Mouse (Mus musculus): Measurements from ENCODE around the gene Gm11444. TPM values are rescaled to one million over a fixed set of nuclear protein-coding genes. Genes with fewer than 3 reads are reported as not detected.

Gm11444 gene
- polyA plus RNA-seq, 2 experiments from 2014 or later, result 0.59 TPM; not detected in 1

GRCm38 (mm10) chr11:85835001-85835752, 15.0 kb downstream of the Gm11444 start:
- no peak for ATAC-seq

DNA sequence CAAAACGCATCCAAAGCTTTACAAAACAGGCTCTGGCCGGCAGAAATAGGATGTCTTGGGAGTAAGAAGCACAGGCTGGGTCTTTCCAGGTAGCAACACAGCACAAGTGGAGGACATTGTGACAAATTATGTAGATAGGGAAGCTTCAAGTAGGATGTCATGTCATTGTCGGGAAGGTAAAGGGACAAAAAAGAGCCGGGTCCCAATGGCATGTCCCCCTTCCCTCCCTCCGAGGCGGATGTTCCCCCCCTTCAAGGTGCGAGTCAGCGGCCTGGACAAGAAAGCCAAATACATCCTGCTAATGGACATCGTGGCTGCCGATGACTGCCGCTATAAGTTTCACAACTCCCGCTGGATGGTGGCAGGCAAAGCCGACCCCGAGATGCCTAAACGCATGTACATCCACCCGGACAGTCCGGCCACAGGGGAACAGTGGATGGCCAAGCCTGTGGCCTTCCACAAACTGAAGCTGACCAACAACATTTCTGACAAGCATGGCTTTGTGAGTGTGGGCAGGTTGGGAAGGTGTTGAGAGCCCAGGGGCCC, 15.7 kb downstream of the Gm11444 start:
- no peak for ATAC-seq

- ATAC-seq, result no peak
These were observed 16.3 kb downstream of the Gm11444 start for GRCm38 (mm10) chr11:85833761-85834385.

DNA sequence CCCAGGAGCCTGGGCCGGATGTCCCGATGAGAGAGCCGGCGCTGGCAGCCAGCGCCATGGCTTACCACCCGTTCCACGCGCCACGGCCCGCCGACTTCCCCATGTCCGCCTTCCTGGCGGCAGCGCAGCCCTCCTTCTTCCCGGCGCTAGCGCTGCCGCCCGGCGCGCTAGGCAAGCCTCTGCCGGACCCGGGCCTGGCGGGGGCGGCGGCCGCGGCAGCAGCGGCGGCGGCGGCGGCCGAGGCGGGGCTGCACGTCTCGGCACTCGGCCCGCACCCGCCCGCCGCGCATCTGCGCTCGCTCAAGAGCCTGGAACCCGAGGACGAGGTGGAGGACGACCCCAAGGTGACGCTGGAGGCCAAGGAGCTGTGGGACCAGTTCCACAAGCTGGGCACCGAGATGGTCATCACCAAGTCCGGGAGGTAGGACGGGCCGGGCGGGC, 17.0 kb downstream of the Gm11444 start:
- ATAC-seq, result no peak

DNA sequence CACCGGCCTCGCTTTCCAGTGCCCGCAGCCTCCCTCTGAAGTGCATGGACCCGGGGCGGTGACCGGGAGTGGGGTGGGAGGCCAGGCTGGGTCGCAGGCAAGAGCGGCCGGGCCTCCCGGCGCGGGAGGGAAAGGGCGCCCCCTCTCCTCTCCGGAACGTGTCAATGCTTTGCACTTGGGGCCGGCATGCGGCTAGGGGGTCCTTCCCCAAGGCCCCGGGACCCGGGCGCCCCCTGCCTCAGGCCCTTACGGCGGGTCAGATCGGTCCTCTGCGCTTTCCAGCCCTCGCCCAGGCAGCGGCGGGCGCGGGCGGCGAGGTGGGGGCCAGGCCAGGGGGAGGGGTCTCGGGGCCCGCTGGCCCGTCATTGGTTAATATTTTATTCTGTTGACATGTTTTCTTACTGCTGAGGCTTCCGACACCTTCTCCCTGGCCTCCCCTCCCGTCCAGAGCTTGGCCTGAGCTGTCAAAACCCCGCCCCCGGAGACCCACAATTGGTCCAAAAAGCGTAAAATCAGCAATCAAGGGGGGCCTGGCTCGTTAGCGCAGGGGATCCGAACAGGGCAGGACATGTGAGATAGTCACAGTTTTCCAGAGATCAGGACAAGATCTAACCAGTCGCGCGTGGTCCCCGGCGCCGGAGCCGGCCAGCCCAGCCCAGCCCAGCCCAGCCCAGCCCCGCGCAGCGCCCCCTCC, 17.8 kb downstream of the Gm11444 start, which contains the start of gene Tbx2:
Tbx2 (plus strand) TSS at position 321 of the 694 bp plus-strand sequence.
- ATAC-seq, result no peak

DNA sequence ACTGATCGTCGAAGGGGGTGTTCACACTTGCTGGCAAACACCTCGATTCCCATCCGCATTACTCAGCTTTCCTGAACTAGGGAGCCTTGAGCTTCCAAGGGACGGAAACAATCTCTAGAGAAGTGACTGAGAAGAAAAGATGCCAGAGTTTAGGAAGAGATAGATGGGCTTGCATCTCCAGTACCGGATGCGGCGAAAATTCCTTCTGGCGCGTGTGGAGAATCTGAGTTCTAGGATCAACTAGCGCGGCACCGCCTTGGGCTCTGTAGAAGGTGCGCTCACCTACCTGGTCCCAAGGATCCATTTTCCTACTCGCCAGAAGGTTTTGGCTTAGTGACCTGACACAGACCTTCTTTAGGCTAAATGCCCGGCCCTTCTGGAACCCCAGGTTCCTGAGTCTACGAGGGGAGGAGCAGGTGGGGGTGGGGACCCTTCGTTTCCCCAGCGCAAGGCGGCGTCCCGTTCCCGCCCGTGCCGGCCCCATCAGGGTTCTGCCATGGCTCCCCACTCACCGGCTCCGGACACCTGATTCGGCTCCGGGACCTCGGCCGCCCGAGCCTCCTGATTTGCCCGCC, 18.4 kb downstream of the Gm11444 start:
- ATAC-seq, result no peak

DNA sequence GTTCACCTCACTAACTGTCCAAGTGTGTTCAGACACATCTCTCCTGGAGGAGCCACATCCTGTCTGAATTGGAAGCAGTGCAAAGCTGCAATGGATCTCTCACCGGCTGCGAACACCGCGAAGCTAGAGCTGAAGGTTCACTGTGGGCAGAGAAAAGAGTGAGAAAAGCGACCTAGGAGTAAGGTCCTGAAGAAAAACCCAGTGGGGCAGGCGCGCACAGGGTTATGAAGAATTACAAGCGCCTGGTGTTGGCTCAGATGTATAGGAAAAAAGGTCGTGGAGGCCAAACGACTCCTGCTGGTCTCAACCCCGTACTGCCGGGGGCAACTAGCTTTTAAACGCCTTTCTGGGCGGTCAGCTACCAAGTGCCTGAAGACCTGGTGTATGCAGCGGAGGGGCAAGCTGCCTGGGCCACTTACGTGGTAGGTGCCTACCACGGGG, 19.2 kb downstream of the Gm11444 start:
- no peak for ATAC-seq

- no peak for ATAC-seq
These were observed 20.4 kb downstream of the Gm11444 start for GRCm38 (mm10) chr11:85829520-85830440.

DNA sequence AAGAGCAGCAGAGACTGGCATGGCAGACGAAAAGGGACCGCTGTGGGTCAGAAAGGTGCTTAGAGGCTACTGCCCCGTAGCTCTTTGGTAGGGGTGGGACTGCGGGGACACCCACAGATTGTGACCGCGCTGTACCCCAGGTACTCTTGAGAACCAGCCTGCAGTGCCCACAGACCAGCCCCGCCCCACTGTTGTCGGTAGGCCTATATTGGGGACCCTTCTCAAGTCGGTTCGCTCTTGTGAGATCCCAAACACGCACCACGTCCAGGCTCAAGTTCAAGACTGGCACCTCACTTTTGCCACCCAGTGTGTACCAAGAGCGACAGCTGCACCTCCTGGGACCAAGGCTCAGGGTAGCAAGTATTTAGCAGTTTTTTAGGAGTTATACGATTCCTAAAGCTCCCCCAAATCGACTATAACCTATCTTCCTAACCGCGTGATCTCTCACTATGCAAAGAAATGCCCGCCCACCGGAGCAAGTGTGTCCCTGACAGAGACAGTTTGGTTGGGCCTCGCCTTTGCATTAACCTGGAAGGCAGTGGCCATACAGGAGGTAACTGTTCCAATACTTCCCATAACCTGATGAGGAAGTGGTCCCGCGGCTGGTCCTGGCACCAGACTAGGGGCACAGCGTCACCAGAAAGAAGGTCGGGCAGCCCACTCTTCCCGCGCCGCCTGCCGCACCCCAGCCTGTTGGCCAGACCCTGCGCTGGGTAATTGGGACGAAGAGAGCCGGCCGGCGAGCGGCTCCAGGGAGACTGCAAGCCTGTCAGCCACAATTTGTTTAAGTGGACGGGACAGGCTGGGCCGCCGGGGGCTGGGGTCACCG, 21.2 kb downstream of the Gm11444 start:
- no peak for ATAC-seq

GRCm38 (mm10) chr11:85827342-85827741, 22.8 kb downstream of the Gm11444 start:
- no peak for ATAC-seq

DNA sequence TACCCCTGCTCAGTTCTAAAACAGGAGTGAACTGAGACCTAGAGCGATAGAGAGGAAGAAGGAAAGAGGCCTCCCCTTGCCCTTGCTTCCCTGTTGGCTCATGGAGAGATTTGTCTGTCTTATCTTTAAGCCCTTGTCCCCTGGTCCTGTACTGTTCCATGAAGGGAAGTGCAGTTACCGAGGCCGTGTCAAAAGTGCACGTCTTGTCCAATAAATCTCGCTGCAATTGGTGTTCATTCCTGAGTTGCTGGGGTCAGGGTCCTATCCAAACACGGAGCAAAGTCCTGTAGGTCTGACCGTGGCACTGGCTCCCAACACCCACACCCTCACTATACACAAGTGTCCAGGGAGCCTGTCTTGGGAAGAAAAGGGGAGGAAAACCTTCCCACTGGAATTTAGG, 24.3 kb downstream of the Gm11444 start:
- no peak for ATAC-seq

GRCm38 (mm10) chr11:85825031-85825430, 25.1 kb downstream of the Gm11444 start:
- ATAC-seq, result no peak

- no peak for ATAC-seq
These were observed 26.3 kb downstream of the Gm11444 start for GRCm38 (mm10) chr11:85823794-85824193.

GRCm38 (mm10) chr11:85823181-85823580, 27.0 kb downstream of the Gm11444 start:
- ATAC-seq, result no peak

DNA sequence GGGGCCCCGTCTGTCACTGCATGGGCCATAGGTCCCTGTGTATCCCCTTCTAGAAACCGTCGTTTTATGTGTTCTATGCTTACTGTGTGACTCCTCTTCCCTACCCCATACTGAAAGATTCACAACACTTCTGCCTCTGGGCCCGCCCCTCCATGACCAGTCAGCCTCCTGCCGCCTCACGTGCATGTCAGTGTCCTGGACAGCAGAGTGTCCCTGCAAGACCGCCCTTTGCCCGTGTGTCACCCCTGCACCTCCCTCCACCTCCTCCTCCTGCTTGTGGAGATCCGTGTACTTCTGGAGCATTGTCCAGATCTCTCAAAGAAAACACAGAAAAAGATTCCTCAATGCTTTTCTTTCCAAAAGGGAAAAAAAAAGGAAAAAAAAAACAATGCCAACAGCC, 28.5 kb downstream of the Gm11444 start:
- ATAC-seq, result no peak

- ATAC-seq, result no peak
These were observed 29.2 kb downstream of the Gm11444 start for GRCm38 (mm10) chr11:85820959-85821358.

DNA sequence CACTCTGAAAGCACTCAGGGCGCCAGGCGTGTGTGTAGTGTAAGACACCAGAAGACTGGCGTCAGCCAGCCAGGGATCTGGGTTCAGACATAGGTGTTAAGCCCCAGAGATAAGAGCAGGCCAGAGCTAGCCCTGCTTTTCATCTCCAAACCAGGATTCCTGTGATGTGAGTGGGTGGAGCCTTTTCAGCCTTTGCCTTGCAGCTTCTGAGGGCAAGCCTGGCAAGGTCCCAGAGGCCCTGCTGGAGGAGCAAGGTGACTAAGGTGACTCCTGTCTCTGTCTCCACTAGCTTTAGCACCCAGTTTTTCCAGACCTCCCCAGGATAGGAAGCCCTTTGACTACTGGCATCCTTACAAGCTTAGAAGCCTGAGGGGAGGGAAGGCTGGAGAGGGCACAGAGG, 31.7 kb downstream of the Gm11444 start:
- ATAC-seq, result no peak

DNA sequence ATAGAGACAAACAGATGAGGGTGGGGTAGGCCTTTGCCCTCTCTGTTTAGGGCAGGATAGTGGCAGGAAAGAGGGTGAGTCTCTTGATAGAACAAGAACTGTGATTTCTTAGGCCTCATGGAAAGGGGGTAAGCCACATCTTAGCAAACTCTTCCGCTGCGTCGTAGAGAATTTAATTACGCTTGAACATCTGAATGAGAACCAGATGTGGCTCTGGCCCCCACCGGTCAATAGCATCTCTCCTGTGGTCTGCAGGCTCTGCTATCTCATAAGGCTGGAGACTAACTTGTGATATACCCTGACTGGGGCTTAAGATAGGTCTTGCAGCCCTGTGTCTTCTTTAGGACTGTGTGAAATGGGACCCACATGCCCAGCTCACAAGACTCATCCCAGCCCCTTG, 33.7 kb downstream of the Gm11444 start:
- no peak for ATAC-seq

GRCm38 (mm10) chr11:85814678-85815077, 35.5 kb downstream of the Gm11444 start:
- ATAC-seq, result no peak

GRCm38 (mm10) chr11:85812201-85812966, 37.7 kb downstream of the Gm11444 start:
- no peak for ATAC-seq
